Mouse (Mus musculus) liver (tissue): ENCODE measurements around the gene Lyl1.
A peak's percentile ranks its signal among the peaks of the same experiment; 100 is the strongest.

ENCODE experiments used
- DNase-seq: peaks from one replicate; pipeline ENCODE4 v3.0.0-alpha.2; 2020; ENCODE audit warnings: mixed read lengths

The Lyl1 gene

GRCm38 (mm10) chr8:84700941-84701911 is at the start of gene Lyl1:
Gene Lyl1, plus strand, starts transcription at chr8:84701457.
- peak; percentile 99 for DNase-seq

- no peak for DNase-seq
These were observed 48.1 kb upstream of the Lyl1 start for GRCm38 (mm10) chr8:84653092-84653631.

GRCm38 (mm10) chr8:84654597-84654996 is 46.7 kb upstream of the Lyl1 start:
- DNase-seq = no peak

GRCm38 (mm10) chr8:84655336-84656190 is 45.7 kb upstream of the Lyl1 start:
- peak; percentile 49 for DNase-seq

- no peak for DNase-seq
These were observed 45.1 kb upstream of the Lyl1 start for GRCm38 (mm10) chr8:84656191-84656525.

- peak; percentile 83 for DNase-seq
These were observed 44.6 kb upstream of the Lyl1 start for GRCm38 (mm10) chr8:84656641-84657126.

- no peak for DNase-seq
These were observed 44.1 kb upstream of the Lyl1 start for GRCm38 (mm10) chr8:84657203-84657602.

GRCm38 (mm10) chr8:84657680-84658079 is 43.6 kb upstream of the Lyl1 start:
- DNase-seq = no peak

- no peak for DNase-seq
These were observed 42.3 kb upstream of the Lyl1 start for GRCm38 (mm10) chr8:84658951-84659350.

- DNase-seq = peak; percentile 69
These were observed 41.1 kb upstream of the Lyl1 start for GRCm38 (mm10) chr8:84659936-84660818.

GRCm38 (mm10) chr8:84660819-84661457 is 40.3 kb upstream of the Lyl1 start:
- peak; percentile 77 for DNase-seq

- peak; percentile 90 for DNase-seq
These were observed 39.8 kb upstream of the Lyl1 start for GRCm38 (mm10) chr8:84661458-84661871.

- DNase-seq = peak; percentile 57
These were observed 39.2 kb upstream of the Lyl1 start for GRCm38 (mm10) chr8:84661961-84662571.

GRCm38 (mm10) chr8:84662581-84663065 is 38.6 kb upstream of the Lyl1 start, which contains the start of gene Ier2:
Gene Ier2, minus strand, starts transcription at chr8:84662852.
- DNase-seq = peak; percentile 94

- peak; percentile 96 for DNase-seq
These were observed 37.6 kb upstream of the Lyl1 start for GRCm38 (mm10) chr8:84663483-84664327.

GRCm38 (mm10) chr8:84664566-84665384 is 36.5 kb upstream of the Lyl1 start:
- peak; percentile 87 for DNase-seq

GRCm38 (mm10) chr8:84665385-84665893 is 35.8 kb upstream of the Lyl1 start:
- DNase-seq = peak; percentile 43

- no peak for DNase-seq
These were observed 33.2 kb upstream of the Lyl1 start for GRCm38 (mm10) chr8:84668081-84668480.
